Mouse (Mus musculus): Measurements from ENCODE around the gene Ly6g.
"Not testable (repeated sequence)": the region's sequence is repeated elsewhere in the genome, so short reads cannot be mapped to it uniquely, and the experiment has no call there.

Gene Ly6g

GRCm38 (mm10) chr15:75154940-75155339 lies at the start of gene Ly6g:
Gene Ly6g (plus strand): TSS chr15:75155240.
- DNase-seq (ENCODE audit: low read depth in 1 of 2, low spot score in 2 of 2), result no peak

GRCm38 (mm10) chr15:75110424-75110823 lies 44.6 kb upstream of the Ly6g start:
- not testable (repeated sequence) for DNase-seq (ENCODE audit: low read depth in 1 of 2, low spot score in 2 of 2)

- peak in 1 of 2 experiments; percentile 28 for DNase-seq (ENCODE audit: low read depth in 1 of 2, low spot score in 2 of 2)
Measured at GRCm38 (mm10) chr15:75111861-75112630, 43.0 kb upstream of the Ly6g start, which contains the start of gene Ly6c2. Gene Ly6c2 (minus strand): TSS chr15:75111970.

GRCm38 (mm10) chr15:75116525-75116924 lies 38.5 kb upstream of the Ly6g start:
- DNase-seq (ENCODE audit: low read depth in 1 of 2, low spot score in 2 of 2), result no peak

- not testable (repeated sequence) for DNase-seq (ENCODE audit: low read depth in 1 of 2, low spot score in 2 of 2)
Measured at GRCm38 (mm10) chr15:75117481-75117880, 37.6 kb upstream of the Ly6g start.

GRCm38 (mm10) chr15:75118742-75119141 lies 36.3 kb upstream of the Ly6g start:
- peak in 1 of 2 experiments; percentile 37 for DNase-seq (ENCODE audit: low read depth in 1 of 2, low spot score in 2 of 2)

GRCm38 (mm10) chr15:75120066-75120465 lies 35.0 kb upstream of the Ly6g start:
- DNase-seq (ENCODE audit: low read depth in 1 of 2, low spot score in 2 of 2), result peak in 1 of 2 experiments; percentile 42

- not testable (repeated sequence) for DNase-seq (ENCODE audit: low read depth in 1 of 2, low spot score in 2 of 2)
Measured at GRCm38 (mm10) chr15:75132346-75132745, 22.7 kb upstream of the Ly6g start.

GRCm38 (mm10) chr15:75135090-75135783 lies 19.8 kb upstream of the Ly6g start:
- DNase-seq (ENCODE audit: low read depth in 1 of 2, low spot score in 2 of 2), result not testable (repeated sequence)

GRCm38 (mm10) chr15:75137739-75138138 lies 17.3 kb upstream of the Ly6g start:
- DNase-seq (ENCODE audit: low read depth in 1 of 2, low spot score in 2 of 2), result not testable (repeated sequence)

- DNase-seq (ENCODE audit: low read depth in 1 of 2, low spot score in 2 of 2), result peak; percentile 38 to 55
Measured at GRCm38 (mm10) chr15:75141812-75142360, 13.2 kb upstream of the Ly6g start.

- no peak for DNase-seq (ENCODE audit: low read depth in 1 of 2, low spot score in 2 of 2)
Measured at GRCm38 (mm10) chr15:75143735-75144134, 11.3 kb upstream of the Ly6g start.

GRCm38 (mm10) chr15:75153087-75153486 lies 2.0 kb upstream of the Ly6g start:
- no peak for DNase-seq (ENCODE audit: low read depth in 1 of 2, low spot score in 2 of 2)

GRCm38 (mm10) chr15:75157646-75158045 lies 2.6 kb downstream of the Ly6g start:
- no peak for DNase-seq (ENCODE audit: low read depth in 1 of 2, low spot score in 2 of 2)

- DNase-seq (ENCODE audit: low read depth in 1 of 2, low spot score in 2 of 2), result no peak
Measured at GRCm38 (mm10) chr15:75175506-75175905, 20.5 kb downstream of the Ly6g start.

GRCm38 (mm10) chr15:75186291-75186690 lies 31.3 kb downstream of the Ly6g start:
- no peak for DNase-seq (ENCODE audit: low read depth in 1 of 2, low spot score in 2 of 2)

- DNase-seq (ENCODE audit: low read depth in 1 of 2, low spot score in 2 of 2), result no peak
Measured at GRCm38 (mm10) chr15:75189116-75189515, 34.1 kb downstream of the Ly6g start.

- not testable (repeated sequence) for DNase-seq (ENCODE audit: low read depth in 1 of 2, low spot score in 2 of 2)
Measured at GRCm38 (mm10) chr15:75190560-75190959, 35.5 kb downstream of the Ly6g start.

Data from monocyte, adult 2 months (primary cell).